In genomic region chr4:119967073-119967608, GRCm38 (mm10) we compare ENCODE assay signal across 16 mouse cellular contexts.
A peak's percentile ranks its signal among the peaks of the same experiment; 100 is the strongest.
DNase-seq lines count a peak whose midpoint lies in the region; ATAC-seq and TF ChIP-seq lines count a peak whose summit lies in the region.
"Had no signal": no experiment of that assay in that cellular context is flagged by ENCODE, and none has a peak within 500 bp of the region (broad histone marks: within the 10 kb centered on the region; RNA-seq: fewer than 3 reads in every experiment).

No protein-coding gene starts in this region.

- no peak for TF ChIP-seq RAD21 in CH12.LX (IDR thresholded peaks at IDR 0.05; ENCODE audit: low read depth, low read length)

- intact Hi-C loops in heart, postnatal 25 days (cut with DNase I): no loop called here
- intact Hi-C loops in left cerebral cortex, adult 2 months (cut with DNase I): loop anchor here (5.0 kb wide), 2 partner anchors 85 to 155 kb away; no protein-coding TSS in a partner anchor
- intact Hi-C loops in left cerebral cortex, postnatal 36 days (cut with DNase I): loop anchor here (2.0 to 10.0 kb wide), 4 partner anchors 18 to 138 kb away; no protein-coding TSS in a partner anchor

- H3K27me3 ChIP-seq in forebrain, embryonic 15.5 days: no peaks in the 10 kb centered on the region
- no peaks in the 10 kb centered on the region for H3K27me3 ChIP-seq in forebrain, embryonic 13.5 days
- H3K27me3 ChIP-seq in heart, embryonic 12.5 days (replicated peaks): peaks cover 16% of the 10 kb centered on the region; the same call in 1 of the 2 replicates
- no peaks in the 10 kb centered on the region for H3K27me3 ChIP-seq in CH12.LX (replicated peaks)
- no peaks in the 10 kb centered on the region for H3K27me3 ChIP-seq in hindbrain, embryonic 14.5 days (ENCODE audit: control insufficient read depth, insufficient read depth, low read length)
- H3K27me3 ChIP-seq: kidney, embryonic 15.5 days; limb, embryonic 15.5 days; liver, embryonic 15.5 days; neural tube, embryonic 15.5 days had no signal

- peak overlapping the region; percentile 86; the same call in 1 of the 2 replicates for H3K27ac ChIP-seq in forebrain, embryonic 15.5 days (replicated peaks)
- no peak overlapping the region for H3K27ac ChIP-seq in forebrain, embryonic 13.5 days
- H3K27ac ChIP-seq in heart, embryonic 12.5 days (ENCODE audit: poor library complexity, severe bottlenecking): 0 out of 2 replicates have a peak overlapping the region, but pooled peaks have one; percentile 34
- H3K27ac ChIP-seq in left cerebral cortex, adult 2 months: peak overlapping the region; percentile 90
- peak overlapping the region; percentile 85 for H3K27ac ChIP-seq in CH12.LX (ENCODE audit: insufficient read depth, low read depth)
- H3K27ac ChIP-seq in hindbrain, embryonic 14.5 days: no peak overlapping the region
- H3K27ac ChIP-seq: hindbrain, embryonic 12.5 days; limb, embryonic 15.5 days; liver, embryonic 15.5 days; stomach, embryonic 15.5 days had no signal

- dilution Hi-C loops in CH12.LX (cut with MboI; ENCODE audit: extremely low pct_ligation_motif_present, extremely low pct_unique_long_range_greater_than_20kb, low sequenced_read_pairs): no loop called here

- no peak for TF ChIP-seq POLR2A in CH12.LX (IDR thresholded peaks at IDR 0.05; ENCODE audit: low read depth, low read length)

- no peak overlapping the region for H3K9ac ChIP-seq in forebrain, embryonic 15.5 days (replicated peaks)
- no peak overlapping the region for H3K9ac ChIP-seq in forebrain, embryonic 13.5 days
- no peak overlapping the region for H3K9ac ChIP-seq in heart, embryonic 12.5 days
- H3K9ac ChIP-seq in CH12.LX (ENCODE audit: insufficient read depth, low read depth): 0 out of 2 replicates have a peak overlapping the region, but pooled peaks have one; percentile 12
- no peak overlapping the region for H3K9ac ChIP-seq in hindbrain, embryonic 14.5 days
- H3K9ac ChIP-seq: hindbrain, embryonic 12.5 days; kidney, embryonic 15.5 days; limb, embryonic 15.5 days; liver, embryonic 15.5 days; neural tube, embryonic 15.5 days; stomach, embryonic 15.5 days had no signal

- 55% methylated on average over 5 of the region's 5 CpGs for WGBS in forebrain, embryonic 15.5 days
- 64% methylated on average over 5 of the region's 5 CpGs for WGBS in forebrain, embryonic 13.5 days
- 45% methylated on average over 5 of the region's 5 CpGs for WGBS in heart, embryonic 12.5 days
- WGBS in hindbrain, embryonic 14.5 days: 55% methylated on average over 5 of the region's 5 CpGs

- in situ Hi-C loops in CH12.LX (cut with MboI; ENCODE audit: low pct_ligation_motif_present, low pct_unique_long_range_greater_than_20kb, low sequenced_read_pairs): loop anchor here (5.0 kb wide), 1 partner anchor 85 kb away; no protein-coding TSS in a partner anchor

- TF ChIP-seq CTCF in left cerebral cortex, adult 2 months (IDR thresholded peaks at IDR 0.05): no peak
- no peak for TF ChIP-seq CTCF in CH12.LX (conservative IDR thresholded peaks at IDR 0.05 in 1 of 2, IDR thresholded peaks at IDR 0.05 in 1 of 2; ENCODE audit: low read depth in 2 of 2, low read length in 2 of 2)

- no peaks in the 10 kb centered on the region for H3K79me2 ChIP-seq in CH12.LX (replicated peaks; ENCODE audit: control insufficient read depth, extremely low read depth, insufficient read depth, poor library complexity, severe bottlenecking)

- H3K9me3 ChIP-seq in forebrain, embryonic 15.5 days: no peaks in the 10 kb centered on the region
- no peaks in the 10 kb centered on the region for H3K9me3 ChIP-seq in forebrain, embryonic 13.5 days (replicated peaks)
- no peaks in the 10 kb centered on the region for H3K9me3 ChIP-seq in heart, embryonic 12.5 days (replicated peaks)
- H3K9me3 ChIP-seq in CH12.LX (replicated peaks; ENCODE audit: low read length): no peaks in the 10 kb centered on the region
- no peaks in the 10 kb centered on the region for H3K9me3 ChIP-seq in hindbrain, embryonic 14.5 days (ENCODE audit: control insufficient read depth, low read length)
- H3K9me3 ChIP-seq: hindbrain, embryonic 12.5 days; kidney, embryonic 15.5 days; limb, embryonic 15.5 days; liver, embryonic 15.5 days; neural tube, embryonic 15.5 days; stomach, embryonic 15.5 days had no signal

- H3K36me3 ChIP-seq in forebrain, embryonic 15.5 days: no peaks in the 10 kb centered on the region
- no peaks in the 10 kb centered on the region for H3K36me3 ChIP-seq in forebrain, embryonic 13.5 days (ENCODE audit: poor library complexity, severe bottlenecking)
- H3K36me3 ChIP-seq in heart, embryonic 12.5 days: no peaks in the 10 kb centered on the region
- H3K36me3 ChIP-seq in CH12.LX (replicated peaks in 1 of 2; ENCODE audit: control insufficient read depth in 1 of 2, insufficient read depth in 1 of 2, low read length in 1 of 2): no peaks in the 10 kb centered on the region
- H3K36me3 ChIP-seq in hindbrain, embryonic 14.5 days (replicated peaks; ENCODE audit: control insufficient read depth, insufficient read depth): no peaks in the 10 kb centered on the region
- H3K36me3 ChIP-seq: hindbrain, embryonic 12.5 days; kidney, embryonic 15.5 days; limb, embryonic 15.5 days; liver, embryonic 15.5 days; neural tube, embryonic 15.5 days; stomach, embryonic 15.5 days had no signal

- H3K4me2 ChIP-seq in forebrain, embryonic 15.5 days (replicated peaks): no peak overlapping the region
- H3K4me2 ChIP-seq in forebrain, embryonic 13.5 days: no peak overlapping the region
- H3K4me2 ChIP-seq in heart, embryonic 12.5 days: no peak overlapping the region
- H3K4me2 ChIP-seq in CH12.LX (ENCODE audit: insufficient read depth, low read depth, poor library complexity, severe bottlenecking): 0 out of 2 replicates have a peak overlapping the region, but pooled peaks have one; percentile 17
- H3K4me2 ChIP-seq in hindbrain, embryonic 14.5 days (replicated peaks): no peak overlapping the region
- H3K4me2 ChIP-seq: hindbrain, embryonic 12.5 days; kidney, embryonic 15.5 days; limb, embryonic 15.5 days; neural tube, embryonic 15.5 days; stomach, embryonic 15.5 days had no signal

- no peak for DNase-seq in heart, postnatal 25 days (ENCODE audit: low spot score)
- DNase-seq in left cerebral cortex, adult 2 months (ENCODE audit: extremely low spot score in 1 of 2, low spot score in 2 of 2): no peak
- no peak for DNase-seq in left cerebral cortex, postnatal 36 days (ENCODE audit: low spot score in 2 of 2)
- DNase-seq in CH12.LX (ENCODE audit: extremely low read depth): no peak
- DNase-seq in hindbrain, embryonic 14.5 days (ENCODE audit: low spot score): no peak
- DNase-seq: cerebellum, adult 8-10 months; thymus, postnatal 36 days had no signal

- ATAC-seq in forebrain, embryonic 15.5 days (replicated peaks): no peak
- no peak for ATAC-seq in forebrain, embryonic 13.5 days
- no peak for ATAC-seq in heart, embryonic 12.5 days (ENCODE audit: insufficient number of reproducible peaks, low FRiP score)
- no peak for ATAC-seq in hindbrain, embryonic 14.5 days (ENCODE audit: low FRiP score)

- no peak overlapping the region for H3K4me3 ChIP-seq in forebrain, embryonic 15.5 days
- no peak overlapping the region for H3K4me3 ChIP-seq in forebrain, embryonic 13.5 days
- H3K4me3 ChIP-seq in heart, embryonic 12.5 days: no peak overlapping the region
- no peak overlapping the region for H3K4me3 ChIP-seq in left cerebral cortex, adult 2 months
- no peak overlapping the region for H3K4me3 ChIP-seq in CH12.LX (replicated peaks in 1 of 3; ENCODE audit: low read depth in 2 of 3, low read length in 2 of 3, poor library complexity in 1 of 3)
- no peak overlapping the region for H3K4me3 ChIP-seq in hindbrain, embryonic 14.5 days (replicated peaks; ENCODE audit: low read length)
- H3K4me3 ChIP-seq: hindbrain, embryonic 12.5 days; kidney, embryonic 15.5 days; limb, embryonic 15.5 days; liver, embryonic 15.5 days; neural tube, embryonic 15.5 days; stomach, embryonic 15.5 days had no signal

- peak; percentile 2; the same call in 1 of the 2 replicates for TF ChIP-seq EP300 in CH12.LX (IDR thresholded peaks at IDR 0.05; ENCODE audit: low read length)

- peaks cover 41% of the 10 kb centered on the region for H3K4me1 ChIP-seq in forebrain, embryonic 15.5 days
- peaks cover 44% of the 10 kb centered on the region for H3K4me1 ChIP-seq in forebrain, embryonic 13.5 days
- peaks cover 42% of the 10 kb centered on the region for H3K4me1 ChIP-seq in heart, embryonic 12.5 days (replicated peaks)
- peaks cover 63 to 95% of the 10 kb centered on the region in 2 experiments for H3K4me1 ChIP-seq in CH12.LX (ENCODE audit: control insufficient read depth in 1 of 2, insufficient read depth in 2 of 2)
- H3K4me1 ChIP-seq in hindbrain, embryonic 14.5 days (replicated peaks; ENCODE audit: control insufficient read depth, insufficient read depth, low read length): peaks cover 26% of the 10 kb centered on the region

TF ChIP-seq in CH12.LX, 34 proteins besides CTCF, POLR2A, EP300 and RAD21:
- TF ChIP-seq RCOR1 (conservative IDR thresholded peaks at IDR 0.05; ENCODE audit: low read depth, low read length) (peak; percentile 52; the same call in 1 of the 2 replicates), ETS1 (conservative IDR thresholded peaks at IDR 0.05; ENCODE audit: low read depth, low read length) (peak; percentile 6; the same call in 1 of the 2 replicates), SIN3A (IDR thresholded peaks at IDR 0.05; ENCODE audit: low read length) (0 out of 2 replicates have a peak, but pooled peaks have one; percentile 42), NRF1 (IDR thresholded peaks at IDR 0.05; ENCODE audit: low read depth, low read length) (no peak), MYC (IDR thresholded peaks at IDR 0.05; ENCODE audit: low read depth, low read length) (0 out of 2 replicates have a peak, but pooled peaks have one; percentile 39), CHD1 (IDR thresholded peaks at IDR 0.05; ENCODE audit: low read depth, low read length) (0 out of 2 replicates have a peak, but pooled peaks have one; percentile 75), ZNF384 (IDR thresholded peaks at IDR 0.05; ENCODE audit: low read depth, low read length) (no peak), MEF2A (IDR thresholded peaks at IDR 0.05; ENCODE audit: borderline replicate concordance, low read depth, low read length) (no peak), IRF4 (IDR thresholded peaks at IDR 0.05; ENCODE audit: low read depth, low read length) (peak; percentile 23; the same call in 1 of the 2 replicates), BHLHE40 (IDR thresholded peaks at IDR 0.05; ENCODE audit: low read depth, low read length) (peak; percentile 68)

Comparison
In these comparisons a context has a peak if more than half of its experiments do, and no peak if none do; other contexts are left out.
1. H3K27ac ChIP-seq: peak in forebrain, embryonic 15.5 days (single experiment), heart, embryonic 12.5 days (single experiment), left cerebral cortex, adult 2 months (single experiment) and CH12.LX (single experiment); none in forebrain, embryonic 13.5 days (single experiment) and hindbrain, embryonic 14.5 days (single experiment).